Mouse (Mus musculus): Measurements from ENCODE around the gene Gtpbp10.

The Gtpbp10 gene

DNA sequence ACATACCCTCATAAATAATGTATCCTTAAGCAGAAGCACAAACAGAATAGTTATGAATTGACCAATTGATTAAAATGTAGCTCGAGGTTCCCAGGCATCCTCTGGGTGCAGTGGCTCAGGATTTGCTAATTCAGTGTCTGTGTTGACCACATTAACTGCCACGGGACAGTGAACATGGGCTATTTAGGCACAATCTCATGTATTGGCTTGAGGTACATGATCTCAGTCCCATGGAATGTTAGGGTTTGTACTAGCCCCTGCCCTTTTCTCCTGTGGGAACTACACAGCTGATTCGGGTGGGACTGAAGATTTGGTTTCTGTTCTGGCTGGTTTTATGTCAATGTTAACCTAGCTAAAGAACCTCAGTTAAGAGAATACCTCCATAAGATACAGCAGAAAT, 62.9 kb downstream of the Gtpbp10 start:
- DNase-seq (ENCODE audit: inconsistent ontology term) = peak; percentile 96

DNA sequence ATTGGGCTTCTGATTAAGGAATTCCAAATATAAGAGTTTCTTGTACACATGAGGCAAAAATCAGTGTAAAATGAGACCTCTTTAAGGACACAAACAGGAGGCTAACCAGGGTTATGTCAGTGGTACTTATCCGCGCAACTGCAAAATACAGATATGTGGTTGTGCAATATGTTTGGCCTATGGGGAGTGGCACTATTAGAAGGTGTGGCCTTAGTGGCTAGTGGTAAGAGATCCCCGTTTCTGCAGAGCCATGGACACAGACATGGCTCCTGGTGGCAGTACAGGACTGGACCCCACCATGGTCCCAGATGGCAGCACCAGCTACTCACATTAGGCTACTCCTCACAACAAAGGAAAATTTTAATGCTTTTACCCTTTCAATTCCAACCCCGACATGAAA, 64.3 kb downstream of the Gtpbp10 start:
- DNase-seq (ENCODE audit: inconsistent ontology term) = no peak

DNA sequence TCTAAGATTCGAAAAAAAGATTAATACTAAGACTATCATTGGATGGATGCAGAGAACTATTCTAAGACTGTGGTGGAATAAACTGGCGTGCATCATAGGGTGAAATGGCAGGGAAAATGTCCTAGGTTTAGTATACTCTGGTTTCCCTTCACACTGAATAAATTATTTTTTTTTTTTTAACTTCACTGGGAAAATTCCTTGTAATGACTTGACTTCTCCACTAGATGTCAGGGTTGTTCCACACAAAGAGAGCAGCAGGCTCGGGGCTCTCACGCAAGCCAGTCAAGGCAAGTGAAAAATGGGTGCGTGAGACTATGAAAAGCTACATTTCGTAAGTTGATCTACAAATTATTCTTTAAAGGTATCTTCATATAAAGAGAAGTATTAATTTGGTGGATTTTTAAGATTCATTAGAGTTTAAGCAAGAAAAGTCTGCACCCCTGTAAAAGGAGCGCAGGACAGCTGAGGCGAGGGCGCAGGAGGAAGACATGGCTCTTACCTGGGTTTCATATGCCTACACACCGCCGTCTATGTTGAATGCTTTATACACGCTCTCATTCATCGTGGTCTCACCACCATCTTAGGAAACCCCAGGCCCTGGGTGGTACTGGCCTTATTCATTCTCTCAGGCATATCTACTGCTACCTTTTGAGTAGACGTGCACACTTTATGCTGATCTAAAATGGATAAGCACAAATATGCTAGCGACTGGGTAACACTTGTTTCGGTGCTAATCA, 64.9 kb downstream of the Gtpbp10 start:
- no peak for DNase-seq (ENCODE audit: inconsistent ontology term)

DNA sequence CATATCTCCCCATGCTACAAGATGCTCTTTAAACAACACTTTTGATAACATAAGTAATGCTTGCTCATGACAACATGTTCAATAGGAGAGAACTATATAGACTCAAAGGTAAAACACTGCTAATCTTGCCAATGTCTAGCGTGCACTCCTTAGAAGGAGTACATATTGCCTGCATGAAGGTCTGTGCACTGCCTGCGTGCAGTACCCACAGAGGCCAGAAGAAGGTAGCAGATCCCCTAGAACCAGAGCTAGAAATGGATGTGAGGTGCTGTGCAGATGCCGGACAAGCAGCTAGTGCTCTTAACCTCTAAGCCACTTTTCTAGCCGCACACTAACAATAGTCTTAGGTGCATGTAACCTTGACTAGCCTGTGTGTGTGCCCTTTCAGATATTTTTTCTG, 67.2 kb downstream of the Gtpbp10 start:
- no peak for DNase-seq (ENCODE audit: inconsistent ontology term)

All from Muller cell, postnatal 12 days (primary cell).